Mouse (Mus musculus) kidney, adult 2 months (tissue): Measurements from ENCODE around the gene Tmem192. TPM values are rescaled to one million over a fixed set of nuclear protein-coding genes. Genes with fewer than 3 reads are reported as not detected.

ENCODE experiments used
- DNase-seq: peaks from one replicate; pipeline ENCODE4 v3.0.0; 2021
- H3K27ac ChIP-seq: fragments of 200-500 bp; 2 replicates; pipeline ENCODE4 v1.5.1; 2012; ENCODE audit warnings: low read depth, low read length, control low read depth, inconsistent platforms; ENCODE audit not compliant: insufficient read depth
- H3K27me3 ChIP-seq: fragments of 200-500 bp; replicated peaks from 2 replicates; pipeline ENCODE4 v1.6.1; 2012; ENCODE audit warnings: mild to moderate bottlenecking, moderate library complexity, low read length, inconsistent platforms; ENCODE audit not compliant: control insufficient read depth, insufficient read depth
- H3K36me3 ChIP-seq: fragments of 200-500 bp; 2 replicates; pipeline ENCODE4 v1.6.1; 2012; ENCODE audit warnings: mild to moderate bottlenecking, moderate library complexity, low read length, inconsistent platforms; ENCODE audit not compliant: control insufficient read depth, insufficient read depth
- H3K4me1 ChIP-seq: fragments of 200-500 bp; 2 replicates; pipeline ENCODE4 v1.6.1; 2011; ENCODE audit warnings: low read length; ENCODE audit not compliant: control insufficient read depth, insufficient read depth
- H3K4me3 ChIP-seq: fragments of 200-500 bp; 2 replicates; pipeline ENCODE4 v1.5.1; 2011; ENCODE audit warnings: mild to moderate bottlenecking, low read depth, low read length, control low read depth; ENCODE audit not compliant: insufficient read depth
- CTCF ChIP-seq: fragments of 200-500 bp; conservative IDR thresholded peaks from 2 replicates; pipeline ENCODE4 v1.5.1; 2011; ENCODE audit warnings: low read depth, mild to moderate bottlenecking, control low read depth, low read length, moderate library complexity, mixed read lengths; ENCODE audit not compliant: insufficient read depth, insufficient read length
- POLR2A ChIP-seq: fragments of 200-500 bp; IDR thresholded peaks from one replicate; pipeline ENCODE4 v1.6.1; 2011; ENCODE audit warnings: low read depth, low read length, control low read depth
- WGBS: fragments of 180-500 bp; shearing (Covaris S2); methylation state at CpG from one replicate; pipeline ENCODE4 v1.1.7; 2018; 5-methylcytosine and 5-hydroxymethylcytosine counted together
- polyA plus RNA-seq: library from polyadenylated mRNA; depleted of rRNA; stranded (reverse); fragments of >200 nt; gene quantifications from 2 replicates; pipeline ENCODE4 v1.2.3, GENCODE M21; 2012

Gene Tmem192
- polyA plus RNA-seq, 1 experiment = 82.6 TPM

GRCm38 (mm10) chr8:64942946-64943345, 4.0 kb upstream of the Tmem192 start:
- Histone ChIP-seq H3K4me1 (no peaks in the 10 kb centered on the region), H3K27ac (no peak overlapping the region), H3K36me3 (no peaks in the 10 kb centered on the region), H3K4me3 (no peak overlapping the region), H3K27me3 (no peaks in the 10 kb centered on the region)
- WGBS = 39% methylated on average over 5 of the region's 5 CpGs
- no peak for DNase-seq
- no peak for TF ChIP-seq CTCF
- no peak for TF ChIP-seq POLR2A

DNA sequence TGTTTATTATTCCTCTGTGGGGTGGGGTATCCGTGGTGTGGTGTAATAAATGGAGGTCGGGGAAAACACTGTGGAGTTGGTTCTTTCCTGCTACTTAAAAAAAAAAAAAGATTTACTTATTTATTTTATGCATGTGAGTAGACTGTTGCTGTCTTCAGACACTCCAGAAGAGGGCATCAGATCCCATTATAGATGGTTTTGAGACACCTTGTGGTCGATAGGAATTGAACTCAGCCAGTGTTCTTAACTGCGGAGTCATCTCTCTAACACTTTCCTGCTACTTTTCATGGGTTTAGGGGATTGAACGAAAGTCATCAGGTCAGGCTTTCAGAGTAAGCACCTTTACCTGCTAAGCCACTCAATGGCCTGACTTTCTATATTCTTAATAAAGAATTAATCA, 2.2 kb upstream of the Tmem192 start:
- Histone ChIP-seq H3K4me1 (no peaks in the 10 kb centered on the region), H3K36me3 (no peaks in the 10 kb centered on the region), H3K27me3 (no peaks in the 10 kb centered on the region), H3K27ac (no peak overlapping the region), H3K4me3 (no peak overlapping the region)
- no peak for TF ChIP-seq POLR2A
- no peak for TF ChIP-seq CTCF
- WGBS = 33% methylated on average over 5 of the region's 5 CpGs
- peak; percentile 23 for DNase-seq

GRCm38 (mm10) chr8:64945606-64946005, 1.4 kb upstream of the Tmem192 start:
- DNase-seq = no peak
- no peak overlapping the region for H3K4me3 ChIP-seq
- 86% methylated on average over 7 of the region's 7 CpGs for WGBS
- TF ChIP-seq CTCF (no peak), POLR2A (no peak)
- H3K36me3 ChIP-seq = no peaks in the 10 kb centered on the region
- no peaks in the 10 kb centered on the region for H3K4me1 ChIP-seq
- no peak overlapping the region for H3K27ac ChIP-seq
- H3K27me3 ChIP-seq = no peaks in the 10 kb centered on the region

- peak overlapping the region; percentile 39; the same call in 1 of the 2 replicates for H3K27ac ChIP-seq
- no peak for DNase-seq
- WGBS = 30% methylated on average over 8 of the region's 8 CpGs
- peak overlapping the region; percentile 30 for H3K4me3 ChIP-seq
- no peaks in the 10 kb centered on the region for H3K4me1 ChIP-seq
- TF ChIP-seq CTCF = no peak
- TF ChIP-seq POLR2A = no peak
- no peaks in the 10 kb centered on the region for H3K36me3 ChIP-seq
- H3K27me3 ChIP-seq = no peaks in the 10 kb centered on the region
Observed at GRCm38 (mm10) chr8:64946441-64946819, 555 bp upstream of the Tmem192 start.

DNA sequence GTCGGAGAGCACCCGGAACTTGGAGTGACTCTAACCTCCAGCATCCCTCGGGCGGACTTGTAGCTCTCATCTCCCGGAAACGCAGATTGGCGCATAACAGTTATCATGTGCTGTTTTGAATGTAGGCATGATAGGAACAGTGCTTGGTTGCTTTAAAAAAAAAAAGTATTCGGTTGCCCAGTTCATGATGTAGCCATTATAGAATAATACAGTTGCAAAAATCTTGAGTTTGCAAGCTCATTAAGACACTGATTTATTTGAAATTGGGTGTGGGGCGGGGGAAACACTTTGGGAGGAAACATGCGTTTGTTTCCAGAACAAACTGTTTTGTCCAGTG, 681 bp downstream of the Tmem192 start:
- Histone ChIP-seq H3K4me1 (no peaks in the 10 kb centered on the region), H3K4me3 (peak overlapping the region; percentile 73), H3K27ac (peak overlapping the region; percentile 86), H3K27me3 (no peaks in the 10 kb centered on the region), H3K36me3 (no peaks in the 10 kb centered on the region)
- DNase-seq = no peak
- TF ChIP-seq CTCF = no peak
- no peak for TF ChIP-seq POLR2A
- 3% methylated on average over 10 of the region's 10 CpGs for WGBS

DNA sequence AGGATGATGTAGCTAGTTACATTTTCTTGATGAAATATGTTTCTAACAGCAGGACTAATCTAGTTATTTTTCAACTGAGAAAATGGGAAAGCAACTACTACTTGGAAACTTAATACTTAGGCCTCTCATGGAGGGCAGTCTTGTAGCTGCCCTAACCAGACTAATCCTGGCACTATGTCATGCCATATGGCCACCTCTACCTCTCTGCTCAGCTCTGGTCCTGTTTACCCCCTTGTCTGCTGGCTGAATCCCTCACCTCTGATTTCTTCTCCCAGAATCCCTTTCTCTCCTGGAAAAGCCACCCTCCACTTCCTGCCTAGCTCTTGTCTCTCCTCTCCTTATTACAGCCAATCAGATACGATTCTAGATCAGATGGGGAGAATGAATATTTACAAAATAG, 1.4 kb downstream of the Tmem192 start:
- H3K27ac ChIP-seq = no peak overlapping the region
- H3K27me3 ChIP-seq = no peaks in the 10 kb centered on the region
- 71% methylated on average over 1 of the region's 1 CpGs for WGBS
- H3K4me3 ChIP-seq = no peak overlapping the region
- TF ChIP-seq CTCF = no peak
- no peak for TF ChIP-seq POLR2A
- no peak for DNase-seq
- no peaks in the 10 kb centered on the region for H3K4me1 ChIP-seq
- no peaks in the 10 kb centered on the region for H3K36me3 ChIP-seq

DNA sequence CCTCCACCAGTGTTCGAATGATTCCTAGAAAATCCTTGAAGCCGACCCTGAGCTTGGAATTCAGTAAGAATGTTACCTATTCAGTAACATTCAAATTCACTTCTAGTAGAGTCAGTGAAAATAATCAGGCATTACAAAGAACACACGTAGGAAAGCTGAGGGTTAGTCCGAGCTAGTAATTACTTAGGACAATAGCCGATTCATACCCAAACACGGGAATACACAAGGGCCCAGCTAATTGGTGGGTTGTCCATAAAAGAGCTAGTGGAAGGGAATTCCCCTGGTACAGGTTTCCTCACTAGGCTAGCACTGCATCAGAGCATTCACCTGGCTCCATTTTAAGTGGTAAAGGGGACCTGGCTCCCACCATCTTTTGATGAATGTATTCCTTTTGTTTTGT, 5.1 kb downstream of the Tmem192 start:
- H3K36me3 ChIP-seq = no peaks in the 10 kb centered on the region
- WGBS = 96% methylated on average over 6 of the region's 6 CpGs
- DNase-seq = no peak
- no peaks in the 10 kb centered on the region for H3K4me1 ChIP-seq
- H3K4me3 ChIP-seq = no peak overlapping the region
- no peaks in the 10 kb centered on the region for H3K27me3 ChIP-seq
- no peak for TF ChIP-seq CTCF
- TF ChIP-seq POLR2A = no peak
- H3K27ac ChIP-seq = no peak overlapping the region

GRCm38 (mm10) chr8:64959025-64959424, 12.0 kb downstream of the Tmem192 start:
- TF ChIP-seq POLR2A (no peak), CTCF (no peak)
- no peaks in the 10 kb centered on the region for H3K4me1 ChIP-seq
- H3K36me3 ChIP-seq = peaks cover 5% of the 10 kb centered on the region
- DNase-seq = no peak
- WGBS = 77% methylated on average over 9 of the region's 9 CpGs
- no peaks in the 10 kb centered on the region for H3K27me3 ChIP-seq
- H3K27ac ChIP-seq = no peak overlapping the region
- no peak overlapping the region for H3K4me3 ChIP-seq
